Mouse (Mus musculus): ENCODE measurements around the gene Osbp2.

DNA sequence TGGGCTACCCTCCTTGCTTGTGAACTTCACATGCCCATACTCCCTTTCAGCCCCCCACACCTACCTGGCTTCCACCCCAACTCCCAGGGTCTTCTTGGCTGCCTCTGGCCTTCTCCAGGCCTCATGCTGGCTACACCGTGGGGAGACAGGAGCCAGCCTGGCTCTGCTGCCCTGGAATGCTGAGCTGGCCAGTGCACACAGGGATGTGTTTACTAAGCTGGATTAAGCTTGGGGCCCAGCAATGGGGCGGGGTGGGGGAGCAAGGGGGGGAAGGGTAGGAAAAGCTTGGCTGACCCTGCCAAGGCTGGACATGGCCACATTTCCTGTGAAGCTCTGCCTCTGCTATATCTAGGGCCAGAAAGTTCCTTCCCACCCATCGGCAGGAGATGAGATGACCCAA is 141.7 kb downstream of the Osbp2 start:
- no peak for TF ChIP-seq POLR2A (IDR thresholded peaks at IDR 0.05; ENCODE audit: insufficient read length, low read depth)
- TF ChIP-seq POLR2AphosphoS2 (IDR thresholded peaks at IDR 0.05; ENCODE audit: insufficient read length, low read depth) = no peak
- no peak for TF ChIP-seq MYOG (IDR thresholded peaks at IDR 0.05; ENCODE audit: control insufficient read depth in 1 of 3, insufficient read depth in 1 of 3, insufficient read length in 2 of 3, low read depth in 2 of 3)
